Mouse (Mus musculus): ENCODE data around the gene Nkx2-2. TPM values are rescaled to one million over a fixed set of nuclear protein-coding genes. Genes with fewer than 3 reads are reported as not detected.

Nkx2-2 gene
- 12.9 and 15.9 TPM in 2 replicates for polyA plus RNA-seq (2015; fragmentation: Nextera tagmentation; extraction: Ambion mirVana)

GRCm38 (mm10) chr2:147193271-147194255, at the start of gene Nkx2-2:
Gene Nkx2-2, minus strand, starts transcription at chr2:147194243.

Other genes starting within 250 kb of the Nkx2-2 start
- 49.4 and 50.0 TPM in 2 replicates for gene Xrn2, start 181.2 kb downstream of the Nkx2-2 start, polyA plus RNA-seq (2015; fragmentation: Nextera tagmentation; extraction: Ambion mirVana)
- gene Nkx2-4, start 108.8 kb downstream of the Nkx2-2 start, polyA plus RNA-seq (2015; fragmentation: Nextera tagmentation; extraction: Ambion mirVana): not detected in 2 replicates
- gene Pax1, start 167.7 kb upstream of the Nkx2-2 start, polyA plus RNA-seq (2015; fragmentation: Nextera tagmentation; extraction: Ambion mirVana): 0.08 TPM in 1 of 2 replicates, not detected in the other